Mouse (Mus musculus) limb, embryonic 14.5 days (tissue): Measurements from ENCODE around the gene Nmur1. TPM values are rescaled to one million over a fixed set of nuclear protein-coding genes. Genes with fewer than 3 reads are reported as not detected.

ENCODE experiments used
- ATAC-seq: fragments of 200-750 bp; cut with Nextera tagmentation; 2 replicates; pipeline ENCODE4 v1.8.0; 2017; ENCODE audit warnings: low read depth, moderate number of reproducible peaks, moderate TSS enrichment; ENCODE audit not compliant: low FRiP score
- DNase-seq: peaks from one replicate; pipeline ENCODE4 v3.0.0-alpha.2; 2015; ENCODE audit warnings: low spot score
- H3K27ac ChIP-seq: fragments of 300-500 bp; sonication (generic); replicated peaks from 2 replicates; pipeline ENCODE4 v1.5.1; 2014; ENCODE audit warnings: low read depth, mild to moderate bottlenecking, low read length, moderate library complexity, mixed read lengths
- H3K27me3 ChIP-seq: fragments of 300-500 bp; sonication (generic); 2 replicates; pipeline ENCODE4 v1.6.1; 2014; ENCODE audit warnings: low read length, mixed read lengths; ENCODE audit not compliant: control insufficient read depth, insufficient read depth
- H3K36me3 ChIP-seq: fragments of 300-500 bp; sonication (generic); 2 replicates; pipeline ENCODE4 v1.6.1; 2014; ENCODE audit warnings: mild to moderate bottlenecking, low read length, moderate library complexity, mixed read lengths; ENCODE audit not compliant: control insufficient read depth, insufficient read depth
- H3K4me1 ChIP-seq: fragments of 300-500 bp; sonication (generic); 2 replicates; pipeline ENCODE4 v1.6.1; 2014; ENCODE audit warnings: antibody characterized with exemption, low read length, mixed read lengths; ENCODE audit not compliant: control insufficient read depth, insufficient read depth
- H3K4me2 ChIP-seq: fragments of 300-500 bp; sonication (generic); replicated peaks from 2 replicates; pipeline ENCODE4 v1.6.1; 2014; ENCODE audit warnings: low read depth, mild to moderate bottlenecking, low read length, moderate library complexity; ENCODE audit not compliant: severe bottlenecking
- H3K4me3 ChIP-seq: fragments of 300-500 bp; sonication (generic); replicated peaks from 2 replicates; pipeline ENCODE4 v1.5.1; 2014; ENCODE audit warnings: low read length
- H3K9ac ChIP-seq: fragments of 300-500 bp; sonication (generic); 2 replicates; pipeline ENCODE4 v1.6.1; 2014; ENCODE audit warnings: mild to moderate bottlenecking, low read depth, low read length, moderate library complexity; ENCODE audit not compliant: severe bottlenecking
- H3K9me3 ChIP-seq: fragments of 300-500 bp; sonication (generic); 2 replicates; pipeline ENCODE4 v1.6.1; 2016; ENCODE audit warnings: low read length; ENCODE audit not compliant: control insufficient read depth
- POLR2A ChIP-seq: fragments of 200-500 bp; IDR thresholded peaks from 2 replicates; pipeline ENCODE4 v1.8.0; 2012; ENCODE audit warnings: inconsistent platforms, mild to moderate bottlenecking, moderate library complexity, borderline replicate concordance; ENCODE audit not compliant: insufficient read depth, insufficient read length; ENCODE audit errors: extremely low read depth
- WGBS: fragments of 180-500 bp; shearing (Covaris S2); extraction: QIAGEN DNeasy Blood & Tissue Kit; methylation state at CpG from one replicate; pipeline ENCODE4 v1.1.7; 2014; 5-methylcytosine and 5-hydroxymethylcytosine counted together
- polyA plus RNA-seq, 2 experiments: library from polyadenylated mRNA; depleted of rRNA in 1 of 2; stranded (reverse) in 1 of 2; unstranded in 1 of 2; fragments of >200 nt; fragmentation: Nextera tagmentation in 1 of 2; extraction: Ambion mirVana in 1 of 2; gene quantifications; 2 replicates each; pipeline versions ENCODE4 v1.2.1 to v1.2.3; 2012 to 2014

The Nmur1 gene
- polyA plus RNA-seq, 2 experiments: not detected

- H3K36me3 ChIP-seq: no peaks in the 10 kb centered on the region
- H3K4me1 ChIP-seq: peaks cover 18% of the 10 kb centered on the region
- H3K9ac ChIP-seq: no peak overlapping the region
- no peak for TF ChIP-seq POLR2A
- ATAC-seq: no peak
- H3K27ac ChIP-seq: no peak overlapping the region
- no peak for DNase-seq
- no peaks in the 10 kb centered on the region for H3K27me3 ChIP-seq
- 96% methylated on average over 4 of the region's 4 CpGs for WGBS
- no peak overlapping the region for H3K4me3 ChIP-seq
- no peaks in the 10 kb centered on the region for H3K9me3 ChIP-seq
- no peak overlapping the region for H3K4me2 ChIP-seq
These were observed 43.8 kb upstream of the Nmur1 start for GRCm38 (mm10) chr1:86469876-86470275.

- Histone ChIP-seq H3K4me1 (peaks cover 19% of the 10 kb centered on the region), H3K4me2 (no peak overlapping the region), H3K9me3 (no peaks in the 10 kb centered on the region), H3K4me3 (no peak overlapping the region), H3K27me3 (no peaks in the 10 kb centered on the region), H3K36me3 (no peaks in the 10 kb centered on the region), H3K27ac (no peak overlapping the region), H3K9ac (no peak overlapping the region)
- TF ChIP-seq POLR2A: no peak
- 85% methylated on average over 8 of the region's 8 CpGs for WGBS
- DNase-seq: no peak
- ATAC-seq: no peak
These were observed 41.4 kb upstream of the Nmur1 start for GRCm38 (mm10) chr1:86467416-86467815.

- DNase-seq (no peak), ATAC-seq (peak; percentile 19; the same call in 1 of the 2 replicates)
- Histone ChIP-seq H3K27me3 (no peaks in the 10 kb centered on the region), H3K9ac (no peak overlapping the region), H3K36me3 (no peaks in the 10 kb centered on the region), H3K9me3 (no peaks in the 10 kb centered on the region), H3K4me3 (no peak overlapping the region), H3K27ac (peak overlapping the region; percentile 80), H3K4me2 (no peak overlapping the region), H3K4me1 (peaks cover 10% of the 10 kb centered on the region)
- TF ChIP-seq POLR2A: no peak
- WGBS: 24% methylated on average over 4 of the region's 4 CpGs
These were observed 38.8 kb upstream of the Nmur1 start for GRCm38 (mm10) chr1:86464875-86465224.

- ATAC-seq: peak; percentile 23; the same call in 1 of the 2 replicates
- no peak for DNase-seq
- Histone ChIP-seq H3K27ac (peak overlapping the region; percentile 80), H3K4me2 (no peak overlapping the region), H3K36me3 (no peaks in the 10 kb centered on the region), H3K4me3 (no peak overlapping the region), H3K4me1 (peaks cover 10% of the 10 kb centered on the region), H3K9ac (no peak overlapping the region), H3K9me3 (no peaks in the 10 kb centered on the region), H3K27me3 (no peaks in the 10 kb centered on the region)
- WGBS: 28% methylated on average over 9 of the region's 9 CpGs
- no peak for TF ChIP-seq POLR2A
These were observed 38.3 kb upstream of the Nmur1 start for GRCm38 (mm10) chr1:86464223-86464874.

GRCm38 (mm10) chr1:86459371-86459770 is 33.3 kb upstream of the Nmur1 start:
- ATAC-seq (no peak), DNase-seq (no peak)
- WGBS: 59% methylated on average over 4 of the region's 4 CpGs
- H3K4me2 ChIP-seq: no peak overlapping the region
- H3K27ac ChIP-seq: no peak overlapping the region
- H3K4me3 ChIP-seq: no peak overlapping the region
- no peak overlapping the region for H3K9ac ChIP-seq
- no peaks in the 10 kb centered on the region for H3K27me3 ChIP-seq
- H3K9me3 ChIP-seq: no peaks in the 10 kb centered on the region
- H3K4me1 ChIP-seq: peaks cover 3% of the 10 kb centered on the region; the same call in 1 of the 2 replicates
- no peaks in the 10 kb centered on the region for H3K36me3 ChIP-seq
- no peak for TF ChIP-seq POLR2A
